Mouse (Mus musculus) liver, postnatal 0 days (tissue): Measurements from ENCODE around the gene Fbxo21.

ENCODE experiments used
- CTCF ChIP-seq: sonication (generic); IDR thresholded peaks from 2 replicates; pipeline ENCODE4 v1.5.1; 2016; ENCODE audit warnings: antibody characterized with exemption, low read depth
- EP300 ChIP-seq: IDR thresholded peaks from 2 replicates; pipeline ENCODE4 v1.6.1; 2016; ENCODE audit warnings: antibody characterized with exemption, low read depth, mild to moderate bottlenecking

DNA sequence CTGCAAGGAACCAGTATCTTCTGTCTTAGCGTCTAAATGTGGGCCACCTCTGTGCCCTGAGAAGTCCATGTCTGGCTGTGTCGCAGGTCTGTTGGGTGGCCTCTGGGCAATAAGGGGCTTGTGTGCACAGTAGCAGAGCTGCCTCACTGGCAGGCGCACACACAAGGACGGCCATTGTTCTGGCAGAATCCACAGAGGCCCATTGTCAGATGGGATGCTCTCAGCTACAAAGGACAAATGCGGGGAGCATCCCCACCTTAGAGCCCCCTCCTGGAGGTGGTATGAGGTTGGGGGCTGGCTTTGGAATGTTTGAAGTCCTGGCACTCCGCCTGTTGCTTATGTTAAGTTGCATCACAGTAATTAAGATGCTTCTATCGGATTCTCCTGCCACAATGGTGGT is 22.5 kb downstream of the Fbxo21 start:
- TF ChIP-seq CTCF: no peak
- no peak for TF ChIP-seq EP300
